Mouse (Mus musculus): ENCODE measurements around the gene Tbcc.

GRCm38 (mm10) chr17:46879841-46880311, 10.6 kb upstream of the Tbcc start:
- TF ChIP-seq POLR2A (IDR thresholded peaks at IDR 0.05; ENCODE audit: low read depth, low read length) (no peak), CTCF (IDR thresholded peaks at IDR 0.05; ENCODE audit: extremely low read depth, insufficient read depth, insufficient read length, insufficient replicate concordance) (no peak)
